Mouse (Mus musculus) midbrain, embryonic 16.5 days (tissue): Measurements from ENCODE around the gene Dnaja3. TPM values are rescaled to one million over a fixed set of nuclear protein-coding genes. Genes with fewer than 3 reads are reported as not detected.

Experiments
- ATAC-seq: fragments of 200-750 bp; cut with Nextera tagmentation; 2 replicates; pipeline ENCODE4 v1.8.0; 2017; ENCODE audit warnings: moderate TSS enrichment
- H3K27ac ChIP-seq: fragments of 300-500 bp; sonication (generic); 2 replicates; pipeline ENCODE4 v1.5.1; 2014; ENCODE audit warnings: mild to moderate bottlenecking, low read length, mixed read lengths
- H3K27me3 ChIP-seq: fragments of 300-500 bp; sonication (generic); 2 replicates; pipeline ENCODE4 v1.6.1; 2014; ENCODE audit warnings: low read depth, low read length, mixed read lengths; ENCODE audit not compliant: control insufficient read depth, insufficient read depth
- H3K36me3 ChIP-seq: fragments of 300-500 bp; sonication (generic); 2 replicates; pipeline ENCODE4 v1.6.1; 2014; ENCODE audit warnings: mild to moderate bottlenecking, low read length, moderate library complexity, mixed read lengths; ENCODE audit not compliant: control insufficient read depth, insufficient read depth
- H3K4me1 ChIP-seq: fragments of 300-500 bp; sonication (generic); 2 replicates; pipeline ENCODE4 v1.6.1; 2014; ENCODE audit warnings: mild to moderate bottlenecking, low read length, mixed read lengths; ENCODE audit not compliant: control insufficient read depth, insufficient read depth
- H3K4me2 ChIP-seq: fragments of 300-500 bp; sonication (generic); 2 replicates; pipeline ENCODE4 v1.6.1; 2014; ENCODE audit warnings: mild to moderate bottlenecking, low read length, mixed read lengths
- H3K4me3 ChIP-seq: fragments of 300-500 bp; sonication (generic); 2 replicates; pipeline ENCODE4 v1.5.1; 2014; ENCODE audit warnings: low read depth, mild to moderate bottlenecking, low read length, moderate library complexity, mixed read lengths
- H3K9ac ChIP-seq: fragments of 300-500 bp; sonication (generic); 2 replicates; pipeline ENCODE4 v1.6.1; 2014; ENCODE audit warnings: low read depth, low read length, mixed read lengths
- H3K9me3 ChIP-seq: fragments of 300-500 bp; sonication (generic); replicated peaks from 2 replicates; pipeline ENCODE4 v1.6.1; 2014; ENCODE audit warnings: mild to moderate bottlenecking, low read length, mixed read lengths; ENCODE audit not compliant: control insufficient read depth, poor library complexity, severe bottlenecking
- WGBS: fragments of 180-500 bp; shearing (Covaris S2); extraction: QIAGEN DNeasy Blood & Tissue Kit; methylation state at CpG from one replicate; pipeline ENCODE4 v1.1.7; 2014; 5-methylcytosine and 5-hydroxymethylcytosine counted together
- polyA plus RNA-seq: library from polyadenylated mRNA; unstranded; fragments of >200 nt; fragmentation: Nextera tagmentation; extraction: Ambion mirVana; gene quantifications from 2 replicates; pipeline ENCODE4 v1.2.1, GENCODE M21; 2015

Gene Dnaja3
- polyA plus RNA-seq, 1 experiment from 2014 or later, result 70.2 TPM

- ATAC-seq, result no peak
- Histone ChIP-seq H3K4me2 (no peak overlapping the region), H3K4me3 (no peak overlapping the region), H3K27me3 (no peaks in the 10 kb centered on the region), H3K36me3 (peaks cover 4% of the 10 kb centered on the region; the same call in 1 of the 2 replicates), H3K27ac (no peak overlapping the region), H3K4me1 (no peaks in the 10 kb centered on the region; the same call in 1 of the 2 replicates), H3K9me3 (no peaks in the 10 kb centered on the region), H3K9ac (no peak overlapping the region)
- WGBS, result 76% methylated on average over 4 of the region's 4 CpGs
Measured at GRCm38 (mm10) chr16:4646831-4647230, 7.0 kb downstream of the Dnaja3 start.

- WGBS, result 80% methylated on average over 13 of the region's 13 CpGs
- Histone ChIP-seq H3K36me3 (peaks cover 5% of the 10 kb centered on the region; the same call in 1 of the 2 replicates), H3K4me1 (no peaks in the 10 kb centered on the region), H3K4me3 (no peak overlapping the region), H3K9me3 (no peaks in the 10 kb centered on the region), H3K9ac (no peak overlapping the region), H3K4me2 (no peak overlapping the region), H3K27me3 (no peaks in the 10 kb centered on the region), H3K27ac (no peak overlapping the region)
- ATAC-seq, result no peak
Measured at GRCm38 (mm10) chr16:4647651-4648141, 7.9 kb downstream of the Dnaja3 start.

- no peak overlapping the region for H3K27ac ChIP-seq
- no peak for ATAC-seq
- no peak overlapping the region for H3K9ac ChIP-seq
- WGBS, result 79% methylated on average over 28 of the region's 28 CpGs
- H3K4me2 ChIP-seq, result no peak overlapping the region
- H3K9me3 ChIP-seq, result no peaks in the 10 kb centered on the region
- no peaks in the 10 kb centered on the region for H3K4me1 ChIP-seq
- H3K4me3 ChIP-seq, result no peak overlapping the region
- peaks cover 5% of the 10 kb centered on the region; the same call in 1 of the 2 replicates for H3K36me3 ChIP-seq
- no peaks in the 10 kb centered on the region for H3K27me3 ChIP-seq
Measured at GRCm38 (mm10) chr16:4648416-4649023, 8.7 kb downstream of the Dnaja3 start.

- H3K4me1 ChIP-seq, result no peaks in the 10 kb centered on the region
- no peak overlapping the region for H3K4me2 ChIP-seq
- ATAC-seq, result no peak
- 88% methylated on average over 5 of the region's 5 CpGs for WGBS
- H3K9ac ChIP-seq, result peak overlapping the region; percentile 34; the same call in 1 of the 2 replicates
- H3K36me3 ChIP-seq, result peaks cover 5% of the 10 kb centered on the region; the same call in 1 of the 2 replicates
- H3K4me3 ChIP-seq, result no peak overlapping the region
- no peaks in the 10 kb centered on the region for H3K9me3 ChIP-seq
- no peaks in the 10 kb centered on the region for H3K27me3 ChIP-seq
- no peak overlapping the region for H3K27ac ChIP-seq
Measured at GRCm38 (mm10) chr16:4649211-4649610, 9.4 kb downstream of the Dnaja3 start.

GRCm38 (mm10) chr16:4649692-4650091 is 9.9 kb downstream of the Dnaja3 start:
- 94% methylated on average over 11 of the region's 11 CpGs for WGBS
- H3K9ac ChIP-seq, result peak overlapping the region; percentile 34; the same call in 1 of the 2 replicates
- no peaks in the 10 kb centered on the region for H3K9me3 ChIP-seq
- H3K27me3 ChIP-seq, result no peaks in the 10 kb centered on the region
- no peak overlapping the region for H3K4me2 ChIP-seq
- no peak overlapping the region for H3K4me3 ChIP-seq
- ATAC-seq, result no peak
- H3K27ac ChIP-seq, result no peak overlapping the region
- peaks cover 9% of the 10 kb centered on the region for H3K36me3 ChIP-seq
- H3K4me1 ChIP-seq, result no peaks in the 10 kb centered on the region

- WGBS, result 88% methylated on average over 3 of the region's 3 CpGs
- Histone ChIP-seq H3K4me3 (no peak overlapping the region), H3K27me3 (no peaks in the 10 kb centered on the region), H3K36me3 (peaks cover 9% of the 10 kb centered on the region), H3K4me2 (no peak overlapping the region), H3K9me3 (no peaks in the 10 kb centered on the region), H3K4me1 (no peaks in the 10 kb centered on the region), H3K27ac (no peak overlapping the region), H3K9ac (no peak overlapping the region)
- no peak for ATAC-seq
Measured at GRCm38 (mm10) chr16:4650161-4650560, 10.4 kb downstream of the Dnaja3 start.

- Histone ChIP-seq H3K36me3 (peaks cover 9% of the 10 kb centered on the region), H3K9me3 (no peaks in the 10 kb centered on the region), H3K27ac (no peak overlapping the region), H3K9ac (no peak overlapping the region), H3K4me2 (no peak overlapping the region), H3K4me1 (peaks cover 6% of the 10 kb centered on the region; the same call in 1 of the 2 replicates), H3K27me3 (no peaks in the 10 kb centered on the region), H3K4me3 (no peak overlapping the region)
- 87% methylated on average over 1 of the region's 1 CpGs for WGBS
- ATAC-seq, result no peak
Measured at GRCm38 (mm10) chr16:4651081-4651480, 11.3 kb downstream of the Dnaja3 start.

GRCm38 (mm10) chr16:4651624-4652023 is 11.8 kb downstream of the Dnaja3 start:
- Histone ChIP-seq H3K36me3 (peaks cover 9% of the 10 kb centered on the region), H3K27ac (no peak overlapping the region), H3K27me3 (no peaks in the 10 kb centered on the region), H3K9ac (no peak overlapping the region), H3K4me2 (no peak overlapping the region), H3K9me3 (no peaks in the 10 kb centered on the region), H3K4me1 (peaks cover 9% of the 10 kb centered on the region; the same call in 1 of the 2 replicates), H3K4me3 (no peak overlapping the region)
- WGBS, result 71% methylated on average over 7 of the region's 7 CpGs
- ATAC-seq, result no peak

GRCm38 (mm10) chr16:4652707-4653416 is 13.1 kb downstream of the Dnaja3 start:
- H3K4me3 ChIP-seq, result no peak overlapping the region
- 83% methylated on average over 4 of the region's 4 CpGs for WGBS
- no peak overlapping the region for H3K4me2 ChIP-seq
- H3K9me3 ChIP-seq, result no peaks in the 10 kb centered on the region
- no peak overlapping the region for H3K9ac ChIP-seq
- peaks cover 9% of the 10 kb centered on the region for H3K36me3 ChIP-seq
- H3K27ac ChIP-seq, result no peak overlapping the region
- H3K27me3 ChIP-seq, result no peaks in the 10 kb centered on the region
- peaks cover 9% of the 10 kb centered on the region; the same call in 1 of the 2 replicates for H3K4me1 ChIP-seq
- no peak for ATAC-seq
